Mouse (Mus musculus) E14TG2a.4 (cell line): Measurements from ENCODE around the gene Pax1.

Experiments used
- CTCF ChIP-seq: conservative IDR thresholded peaks from 2 replicates; pipeline ENCODE4 v1.5.1; 2014; ENCODE audit warnings: low read length
- NANOG ChIP-seq: IDR thresholded peaks from 2 replicates; pipeline ENCODE4 v1.6.1; 2014; ENCODE audit warnings: borderline replicate concordance, low read length, mixed read lengths
- POU5F1 ChIP-seq: IDR thresholded peaks from 2 replicates; pipeline ENCODE4 v1.6.1; 2014; ENCODE audit warnings: low read length, borderline replicate concordance

DNA sequence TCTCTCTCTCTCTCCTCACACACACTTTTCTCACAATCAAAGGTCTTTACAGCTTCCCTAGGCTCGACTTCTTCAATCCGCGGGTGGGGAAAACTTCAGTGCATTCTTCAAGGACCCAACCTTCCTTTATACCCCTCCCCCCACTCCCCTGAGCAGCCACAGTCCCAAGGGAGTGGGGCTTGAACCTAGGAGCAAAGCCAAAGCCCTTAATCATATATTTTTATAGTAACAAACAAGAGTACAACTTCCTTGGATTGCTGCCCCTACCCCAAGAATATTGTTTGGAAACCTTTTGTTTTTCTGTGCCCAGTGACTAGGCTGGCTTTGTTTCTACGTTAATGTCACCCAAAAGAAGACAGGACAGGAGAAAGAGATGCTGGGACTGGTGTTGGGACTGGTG is 12.5 kb downstream of the Pax1 start:
- TF ChIP-seq CTCF, result no peak
- TF ChIP-seq NANOG, result no peak
- no peak for TF ChIP-seq POU5F1
